Mouse (Mus musculus): ENCODE results near the gene Gm4070.
"Not testable (repeated sequence)": the region's sequence is repeated elsewhere in the genome, so short reads cannot be mapped to it uniquely, and the experiment has no call there.

Gm4070 gene

DNA sequence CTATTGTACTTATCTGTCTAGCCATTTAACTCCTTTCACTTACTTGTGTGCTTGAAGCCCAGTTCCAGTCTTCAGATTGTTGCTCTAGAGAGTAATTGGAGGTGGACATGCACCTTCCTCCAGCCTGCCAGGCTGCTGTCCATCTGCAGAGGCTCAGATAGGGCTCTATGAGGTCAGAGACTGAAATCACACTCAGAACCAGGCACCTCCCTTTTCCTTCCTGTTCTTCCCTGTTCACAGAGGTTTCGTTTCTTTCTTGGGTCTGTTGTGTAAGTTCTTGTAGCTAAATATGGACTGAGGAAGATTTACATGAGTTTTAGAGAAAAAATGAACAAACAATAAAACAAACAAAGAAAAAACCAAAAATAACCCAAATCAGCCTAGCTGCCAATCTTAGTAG lies at the start of gene Gm4070:
Gene Gm4070, minus strand, starts transcription at position 156 of the 400 bp plus-strand sequence.
- DNase-seq (ENCODE audit: low spot score), result not testable (repeated sequence)

DNA sequence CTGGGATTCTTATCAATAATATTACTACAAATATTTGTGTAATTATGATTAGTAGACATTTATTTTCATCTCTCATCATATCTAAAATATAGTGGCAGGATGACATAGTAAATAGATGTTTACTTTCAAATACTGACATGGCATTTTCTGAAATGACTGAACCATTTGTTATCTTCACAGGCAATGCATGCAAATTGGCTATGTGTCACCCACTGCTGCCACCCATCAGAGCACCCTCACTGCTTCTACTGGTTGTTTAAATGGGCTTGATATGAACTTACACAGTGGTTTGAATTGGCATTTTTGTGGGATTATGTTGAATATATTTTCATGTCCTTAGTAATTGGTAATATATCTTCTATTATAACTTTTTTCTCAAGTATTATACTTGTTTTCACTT lies 773 bp upstream of the Gm4070 start:
- DNase-seq (ENCODE audit: low spot score), result not testable (repeated sequence)

DNA sequence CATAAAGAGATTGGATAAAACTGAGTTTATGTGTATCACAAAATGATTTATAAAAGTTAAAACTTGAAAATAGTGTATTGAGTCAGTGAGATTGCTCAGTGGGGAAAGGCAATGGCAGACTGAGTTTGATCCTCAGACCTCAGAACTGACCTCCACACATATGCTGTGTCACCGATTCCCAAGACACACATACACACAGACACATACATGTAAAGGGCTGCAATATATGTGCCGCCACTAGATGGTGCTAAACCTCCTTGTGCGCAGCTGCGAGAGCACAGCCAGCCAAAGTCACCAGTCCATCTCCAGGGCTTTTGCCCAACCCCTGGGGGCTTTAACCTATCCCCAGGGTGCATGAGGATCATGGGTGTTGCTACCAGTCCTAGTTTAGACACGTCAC lies 1.4 kb downstream of the Gm4070 start:
- not testable (repeated sequence) for DNase-seq (ENCODE audit: low spot score)

DNA sequence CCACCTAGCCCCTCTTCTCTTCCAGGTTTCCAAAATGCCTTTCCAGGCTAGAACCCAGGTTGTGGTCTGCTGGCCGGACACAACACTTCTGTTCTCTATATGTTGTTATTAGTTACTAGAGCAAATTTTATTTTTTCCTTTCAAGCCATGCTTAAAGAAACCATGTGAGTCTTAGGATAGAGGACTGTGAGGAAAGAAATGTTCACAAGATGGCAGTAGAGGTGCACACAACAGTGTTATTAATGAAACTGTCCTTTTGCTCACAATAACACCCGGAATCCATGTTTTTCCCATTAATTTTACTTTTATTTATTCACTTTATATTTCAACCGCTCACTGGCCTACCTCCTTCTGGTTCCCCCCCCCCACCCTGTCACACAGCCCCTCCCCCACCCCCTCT lies 8.5 kb downstream of the Gm4070 start:
- not testable (repeated sequence) for DNase-seq (ENCODE audit: low spot score)

DNA sequence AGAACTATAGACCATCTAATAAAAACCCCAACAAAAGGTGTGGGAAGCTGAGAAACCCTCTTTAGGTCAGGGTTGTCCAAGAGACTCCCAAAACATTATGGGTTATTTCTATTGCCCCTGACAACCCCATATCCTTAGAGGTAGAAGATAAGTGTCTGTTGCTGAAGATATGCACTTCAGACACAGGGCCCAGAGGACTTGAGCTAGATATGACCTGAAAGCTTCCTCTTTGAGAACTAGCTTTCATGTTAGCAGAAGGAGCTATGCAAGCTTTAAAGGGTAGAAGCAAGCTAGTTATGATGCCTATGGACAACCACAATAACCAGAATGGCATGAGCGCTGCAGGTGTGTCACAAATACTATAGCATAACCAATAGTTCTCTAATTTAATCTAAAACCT lies 21.6 kb downstream of the Gm4070 start:
- DNase-seq (ENCODE audit: low spot score), result not testable (repeated sequence)

DNA sequence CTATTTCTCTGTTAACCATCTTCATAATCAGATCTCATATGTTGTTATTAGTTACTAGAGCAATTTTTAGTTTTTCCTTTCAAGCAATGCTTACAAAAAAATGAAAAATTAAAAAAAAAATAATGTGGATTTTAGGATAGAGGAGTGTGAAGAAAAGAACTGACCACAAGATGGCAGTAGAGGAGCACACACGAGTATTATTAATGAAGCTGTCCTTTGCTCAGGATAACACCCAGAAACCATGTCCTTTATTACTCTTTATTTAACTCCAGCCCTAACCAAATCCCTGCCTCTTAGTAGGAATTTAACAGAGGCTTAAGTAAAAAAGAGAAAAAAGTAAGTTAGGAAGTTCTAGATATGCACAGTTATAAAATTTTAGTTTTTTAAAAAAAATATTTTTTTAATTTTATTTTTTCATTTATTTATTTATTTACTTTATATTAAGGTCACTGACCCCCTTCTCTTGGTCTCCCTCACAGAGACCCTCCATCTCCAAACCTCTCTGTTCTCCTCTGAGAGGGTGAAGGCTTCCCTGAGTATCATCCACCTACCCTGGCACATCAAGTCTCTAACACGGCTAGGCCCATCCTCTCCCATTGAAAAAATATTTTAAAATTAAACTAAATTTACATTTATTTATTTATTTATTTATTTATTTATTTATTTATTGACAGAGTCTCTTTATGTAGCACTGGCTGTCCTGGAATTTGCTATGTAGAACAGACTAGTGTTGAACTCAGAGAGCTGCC lies 70.0 kb downstream of the Gm4070 start:
- DNase-seq (ENCODE audit: low spot score), result not testable (repeated sequence)

DNA sequence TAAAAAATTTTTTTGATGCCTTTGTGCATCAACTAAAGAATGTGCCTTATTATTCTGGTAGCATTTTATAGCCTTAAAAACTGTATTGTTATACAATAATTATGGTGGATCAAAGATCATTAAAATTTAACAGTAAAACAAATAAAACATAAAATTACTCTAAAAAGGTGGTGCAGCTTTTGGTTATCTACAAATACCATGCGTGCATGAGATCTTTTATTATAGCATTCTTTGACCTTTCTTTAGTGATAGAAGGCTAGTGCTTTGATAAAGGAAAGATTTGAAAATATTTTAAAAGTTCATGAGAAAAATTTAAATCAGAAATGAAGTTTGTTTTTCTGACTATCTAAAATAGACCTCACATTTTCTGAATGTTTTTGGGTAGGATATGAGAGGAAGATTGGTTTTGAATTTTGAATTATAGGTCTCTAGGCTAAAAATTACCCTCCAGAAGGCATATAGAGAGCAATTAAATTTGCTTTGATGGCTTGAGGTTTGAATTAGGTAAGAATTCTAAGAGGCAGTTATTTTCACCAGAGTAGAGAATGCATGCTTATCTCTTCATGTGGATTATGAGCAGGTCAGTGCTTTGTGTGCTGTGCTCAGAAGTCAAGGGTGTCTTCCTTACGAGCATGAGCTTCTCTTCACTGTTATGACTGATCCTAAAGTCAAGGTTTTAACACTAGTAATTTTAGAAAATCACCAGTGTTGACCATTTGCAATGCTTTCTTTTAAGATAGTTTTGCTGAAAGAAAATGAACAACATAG lies 73.9 kb downstream of the Gm4070 start:
- not testable (repeated sequence) for DNase-seq (ENCODE audit: low spot score)

DNA sequence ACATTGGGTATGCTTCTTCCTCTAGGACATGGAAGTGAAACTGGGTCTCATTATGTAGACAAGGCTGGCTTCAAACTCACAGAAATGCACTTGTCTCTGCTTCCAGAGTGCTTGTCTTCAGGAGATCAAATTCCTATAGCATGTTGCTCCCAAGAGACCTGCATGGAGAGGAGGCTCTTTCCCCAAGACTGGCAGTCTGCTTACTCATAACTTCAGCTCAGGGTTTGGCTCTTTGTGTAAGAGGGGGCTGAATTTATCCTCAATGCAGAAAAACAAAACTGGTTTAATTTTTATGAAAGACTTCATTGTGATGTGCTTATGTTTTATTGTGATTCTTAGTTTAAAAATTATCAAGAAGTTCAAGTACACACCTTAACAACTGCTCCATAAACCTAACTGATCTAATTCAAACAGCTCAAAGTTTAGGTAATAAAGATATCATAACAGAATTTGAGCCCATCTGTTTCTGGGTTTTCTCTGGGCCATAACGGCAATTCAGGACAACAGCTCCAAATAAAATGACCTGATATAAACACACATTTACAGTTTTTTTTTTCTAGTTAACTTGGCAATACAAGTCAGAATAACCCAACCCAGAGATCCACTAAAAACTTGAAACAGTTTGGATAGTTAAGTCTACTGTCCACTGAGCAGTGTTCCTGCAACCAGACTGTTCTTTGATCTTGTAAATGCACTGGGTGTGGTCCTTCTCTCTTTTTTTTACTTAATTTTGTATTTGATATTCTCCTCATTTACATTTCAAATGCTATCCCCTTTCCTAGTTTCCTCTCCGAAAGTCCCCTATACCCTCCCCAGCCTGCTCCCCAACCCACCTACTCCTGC lies 97.8 kb downstream of the Gm4070 start:
- not testable (repeated sequence) for DNase-seq (ENCODE audit: low spot score)
